Mouse (Mus musculus) embryonic fibroblast, embryonic 13.5 days (primary cell): ENCODE data around the gene Rsrc1.

Experiments
- CTCF ChIP-seq: IDR thresholded peaks from 2 replicates; pipeline ENCODE4 v1.5.1; 2011; ENCODE audit warnings: mild to moderate bottlenecking, control low read depth, low read length, moderate library complexity, borderline replicate concordance; ENCODE audit not compliant: insufficient read depth
- POLR2A ChIP-seq: IDR thresholded peaks from 2 replicates; pipeline ENCODE4 v1.6.1; 2011; ENCODE audit warnings: low read depth, mild to moderate bottlenecking, control low read depth, low read length, moderate library complexity

GRCm38 (mm10) chr3:67373872-67374271 lies 392.7 kb downstream of the Rsrc1 start, which contains the start of gene Mlf1:
- TF ChIP-seq CTCF = no peak
- TF ChIP-seq POLR2A = 0 out of 2 replicates have a peak, but pooled peaks have one; percentile 24
